Mouse (Mus musculus): ENCODE data around the gene Btbd9.
"Not testable (repeated sequence)": the region's sequence is repeated elsewhere in the genome, so short reads cannot be mapped to it uniquely, and the experiment has no call there.

The Btbd9 gene

DNA sequence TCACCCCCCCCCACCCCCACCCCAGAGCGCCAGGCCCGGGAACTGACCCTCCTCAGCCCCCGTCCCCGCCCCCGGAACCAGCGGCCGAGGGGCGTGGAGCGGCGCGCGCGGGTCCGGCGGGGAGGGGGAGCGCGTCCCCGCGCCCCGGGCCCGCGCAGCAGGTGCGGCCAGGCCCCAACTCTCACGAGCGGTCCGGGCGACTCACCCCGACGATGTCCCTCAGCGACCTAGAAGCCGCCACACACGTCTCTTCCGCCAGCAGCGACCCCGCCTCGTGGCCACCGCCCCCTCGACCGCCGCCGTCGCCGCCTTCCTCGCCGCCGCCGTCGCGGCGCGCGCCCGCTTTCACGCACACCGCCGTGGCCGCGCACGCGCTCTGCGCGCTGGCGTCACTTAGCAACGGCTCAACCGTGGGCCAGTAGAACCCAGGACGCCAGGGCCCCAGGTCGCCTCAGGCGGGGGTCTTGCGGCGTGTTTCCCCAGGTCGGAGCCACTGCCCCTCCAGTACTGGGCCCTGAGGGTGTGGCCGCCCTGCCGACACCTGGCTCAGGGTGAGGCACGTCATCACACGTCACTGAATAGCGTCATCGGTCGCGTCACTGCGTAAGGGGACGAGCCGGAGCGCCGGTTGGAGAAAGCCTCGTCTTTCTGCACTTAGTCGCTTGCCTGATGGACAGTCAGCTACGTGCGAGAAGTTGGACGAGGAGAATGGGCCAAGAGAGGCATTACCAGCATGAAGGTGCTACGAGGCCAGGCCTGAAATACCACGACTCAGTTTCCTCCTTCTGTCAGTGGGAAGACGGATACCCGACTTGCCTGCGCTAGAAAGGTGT is at the start of gene Btbd9:
Gene Btbd9, minus strand, starts transcription at position 548 of the 833 bp plus-strand sequence.
- peak; percentile 97 for DNase-seq (ENCODE audit: low read depth)

DNA sequence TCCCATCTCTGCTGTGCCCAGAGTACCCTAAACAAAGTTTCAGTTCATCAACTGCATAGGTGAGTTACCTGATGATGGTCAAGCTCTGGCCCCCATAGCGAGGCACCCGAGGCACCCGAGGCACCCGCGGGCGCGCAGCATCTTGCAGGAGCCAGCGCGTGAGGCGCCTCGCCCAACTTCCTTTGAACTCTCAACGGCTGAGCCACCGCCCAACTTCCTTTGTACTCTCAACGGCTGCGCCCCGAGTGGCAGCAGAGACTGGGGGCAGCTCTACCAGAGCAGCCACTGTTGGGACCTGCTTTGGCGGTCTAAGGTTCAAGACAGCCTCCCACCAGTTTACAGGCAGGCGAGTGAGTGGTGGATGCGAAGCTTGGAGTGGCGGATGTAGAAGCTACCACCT is 47.8 kb upstream of the Btbd9 start, which contains the start of gene Dnah8:
Gene Dnah8, plus strand, starts transcription at position 223 of the 400 bp plus-strand sequence.
- DNase-seq (ENCODE audit: low read depth): not testable (repeated sequence)

GRCm38 (mm10) chr17:30623200-30623599 is 46.9 kb upstream of the Btbd9 start:
- peak; percentile 43 for DNase-seq (ENCODE audit: low read depth)

GRCm38 (mm10) chr17:30621450-30621849 is 45.2 kb upstream of the Btbd9 start:
- DNase-seq (ENCODE audit: low read depth): peak; percentile 31

- no peak for DNase-seq (ENCODE audit: low read depth)
Observed at GRCm38 (mm10) chr17:30620548-30620947, 44.3 kb upstream of the Btbd9 start.

- DNase-seq (ENCODE audit: low read depth): no peak
Observed at GRCm38 (mm10) chr17:30619153-30619552, 42.9 kb upstream of the Btbd9 start.

DNA sequence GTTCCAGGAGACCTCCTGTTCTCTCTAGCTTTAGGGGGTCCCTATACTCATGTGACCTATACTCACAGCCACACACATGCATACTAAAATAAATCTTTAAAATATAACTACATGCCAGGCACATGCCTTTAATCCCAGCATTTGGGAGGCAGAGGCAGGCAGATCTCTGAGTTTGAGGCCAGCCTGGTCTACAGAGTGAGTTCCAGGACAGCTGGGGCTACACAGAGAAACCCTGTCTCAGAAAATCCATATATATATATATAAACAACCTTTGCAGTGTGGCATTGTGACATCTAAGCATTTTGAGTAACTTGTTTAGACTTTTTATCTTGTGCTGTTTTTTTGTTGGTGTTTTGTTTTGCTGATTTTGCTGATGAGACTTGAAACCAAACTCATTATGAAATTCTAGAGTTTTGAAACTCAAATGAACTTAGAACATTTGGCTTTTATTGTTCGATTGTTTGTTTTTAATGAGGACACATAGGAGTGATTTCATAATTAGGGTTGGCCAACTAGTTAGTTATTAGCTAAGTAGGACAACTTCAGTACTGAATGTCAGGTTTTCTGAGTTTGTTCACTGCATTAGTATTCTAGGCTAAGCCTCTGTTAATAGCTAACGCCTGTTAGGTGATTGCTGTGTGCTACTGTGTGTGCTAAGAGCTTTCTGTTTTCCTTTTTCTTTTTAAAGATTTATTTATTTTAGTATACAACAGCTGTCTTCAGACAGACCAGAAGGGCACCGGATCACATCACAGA is 42.0 kb upstream of the Btbd9 start:
- DNase-seq (ENCODE audit: low read depth): no peak

GRCm38 (mm10) chr17:30616203-30616602 is 39.9 kb upstream of the Btbd9 start:
- DNase-seq (ENCODE audit: low read depth): no peak

GRCm38 (mm10) chr17:30613350-30613749 is 37.1 kb upstream of the Btbd9 start:
- DNase-seq (ENCODE audit: low read depth): no peak

DNA sequence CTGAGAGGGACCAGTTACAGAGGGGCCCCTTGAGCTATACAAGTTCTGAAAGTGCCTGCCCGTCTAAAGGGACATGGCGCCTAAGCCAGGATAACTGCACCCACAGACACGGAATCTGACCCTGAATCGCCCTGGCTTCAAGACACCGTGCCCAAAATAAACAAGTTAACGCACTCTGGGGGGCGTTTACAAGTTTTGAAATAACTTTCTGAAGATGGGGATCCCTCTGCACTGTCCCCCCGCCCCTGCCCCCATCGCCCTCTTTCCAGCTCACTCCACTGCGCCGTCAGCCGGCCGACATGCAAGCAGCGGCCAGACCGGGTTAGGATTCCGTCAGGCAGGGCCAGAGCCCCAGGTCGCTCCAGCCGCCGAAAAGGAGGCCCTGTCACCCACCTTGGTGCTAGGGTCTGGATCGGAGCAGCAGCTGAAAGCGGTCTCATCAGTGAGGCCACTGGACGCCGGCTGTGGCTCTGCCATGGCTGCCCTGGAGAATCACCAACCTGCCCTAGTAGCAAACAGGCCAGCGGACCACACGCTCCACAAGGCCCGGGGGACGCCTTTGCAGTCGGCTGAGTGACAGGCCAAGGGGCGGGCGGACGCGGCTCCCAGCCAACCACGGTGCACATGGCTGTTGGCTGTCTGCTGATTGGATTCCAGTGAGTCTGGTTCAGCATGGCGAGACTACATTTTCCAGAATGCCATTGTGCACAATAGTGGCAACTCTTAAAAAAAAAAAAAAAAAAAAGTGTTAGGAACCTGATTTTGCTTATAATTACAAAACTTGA is 36.0 kb upstream of the Btbd9 start:
- DNase-seq (ENCODE audit: low read depth): peak; percentile 91

GRCm38 (mm10) chr17:30611221-30612074 is 35.2 kb upstream of the Btbd9 start:
- no peak for DNase-seq (ENCODE audit: low read depth)

DNA sequence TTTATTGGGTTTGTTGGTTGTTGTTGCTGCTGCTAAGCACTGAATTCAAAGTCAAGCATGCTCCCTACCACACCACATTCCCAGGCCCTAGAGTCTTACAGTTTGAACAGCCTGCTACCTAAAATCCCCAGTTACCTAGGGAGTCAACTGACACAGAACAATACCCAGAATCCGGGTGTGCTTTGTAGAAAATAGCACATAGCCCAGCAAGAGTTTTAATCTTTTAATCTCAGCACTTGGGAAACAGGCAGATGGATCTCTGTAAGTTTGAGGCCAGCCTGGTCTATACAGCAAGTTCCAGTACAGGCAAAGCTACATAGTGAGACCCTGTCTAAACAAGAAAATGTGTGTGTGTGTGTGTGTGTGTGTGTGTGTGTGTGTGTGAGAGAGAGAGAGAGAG is 34.5 kb upstream of the Btbd9 start:
- DNase-seq (ENCODE audit: low read depth): no peak

GRCm38 (mm10) chr17:30609980-30610307 is 33.7 kb upstream of the Btbd9 start:
- DNase-seq (ENCODE audit: low read depth): no peak

DNA sequence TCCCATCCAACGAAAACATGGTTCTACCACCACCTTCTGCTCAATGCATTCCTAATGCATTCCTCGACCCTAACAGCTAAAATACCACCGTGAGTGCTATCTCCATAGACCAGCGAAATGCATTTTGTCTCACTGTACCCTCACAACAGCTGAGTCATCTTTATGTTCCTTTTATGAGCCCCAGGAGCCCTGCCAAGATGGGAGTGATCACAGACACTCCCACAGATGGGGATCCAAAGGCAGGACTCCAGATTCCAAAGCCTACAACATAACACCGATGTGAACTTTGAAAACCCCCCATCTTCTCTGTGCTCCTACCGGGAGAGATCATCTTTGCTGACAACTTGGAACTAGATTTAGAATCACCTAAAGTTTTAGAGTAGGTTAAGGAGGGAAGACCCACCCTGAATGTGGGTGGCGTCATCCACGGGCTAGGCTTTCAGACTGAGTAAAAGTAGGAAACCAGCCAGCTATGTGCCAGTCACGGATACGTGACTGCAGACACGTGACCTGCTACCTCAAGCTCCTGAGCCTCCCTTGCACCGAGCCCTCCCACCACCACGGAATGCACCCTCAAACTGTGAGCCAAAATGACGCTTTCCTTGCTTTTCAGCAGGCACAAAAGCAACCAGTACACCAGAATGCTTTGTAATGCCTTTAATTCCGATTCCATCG is 33.2 kb upstream of the Btbd9 start:
- DNase-seq (ENCODE audit: low read depth): no peak

- DNase-seq (ENCODE audit: low read depth): no peak
Observed at GRCm38 (mm10) chr17:30607909-30608495, 31.7 kb upstream of the Btbd9 start.

DNA sequence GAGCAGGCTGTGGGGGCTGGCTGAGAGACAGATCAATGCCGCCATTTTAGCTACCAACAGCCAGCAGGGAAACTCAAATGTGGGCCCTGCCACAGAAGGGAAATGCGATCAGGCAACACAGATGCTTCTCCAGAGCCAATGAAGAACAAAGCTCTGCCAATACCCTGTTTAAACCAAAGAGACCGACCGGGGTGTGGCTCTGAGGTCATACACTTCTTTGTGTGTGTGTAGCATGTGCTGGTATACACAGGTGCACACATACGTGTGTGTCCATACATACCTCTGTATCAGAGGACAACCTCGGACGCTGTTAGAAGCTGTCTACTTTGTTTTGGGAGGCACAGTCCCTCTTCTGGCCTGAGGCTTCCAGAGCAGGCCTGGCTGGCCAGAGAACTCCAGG is 31.0 kb upstream of the Btbd9 start:
- no peak for DNase-seq (ENCODE audit: low read depth)

DNA sequence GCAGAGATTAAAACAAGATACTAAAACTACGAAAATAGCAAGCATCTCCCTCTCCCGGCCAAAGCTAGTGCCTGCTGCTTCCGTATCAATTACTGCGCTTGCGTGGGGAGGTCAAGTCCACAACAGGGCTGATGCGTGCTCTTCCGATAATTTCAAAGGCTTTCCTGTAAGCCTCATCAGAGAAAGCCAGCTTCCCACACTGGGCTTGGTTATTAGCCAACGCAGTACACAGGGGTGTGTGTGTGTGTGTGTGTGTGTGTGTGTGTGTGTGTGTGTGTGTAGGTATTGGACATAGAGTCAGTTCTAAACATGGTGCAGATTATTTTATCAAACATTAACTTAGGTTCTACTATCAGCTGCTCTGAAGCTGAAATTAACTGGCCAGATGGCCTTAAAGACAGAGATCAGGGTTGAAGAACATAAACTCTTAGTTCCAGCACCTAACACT is 30.4 kb upstream of the Btbd9 start:
- no peak for DNase-seq (ENCODE audit: low read depth)

- DNase-seq (ENCODE audit: low read depth): no peak
Observed at GRCm38 (mm10) chr17:30606206-30606605, 29.9 kb upstream of the Btbd9 start.

DNA sequence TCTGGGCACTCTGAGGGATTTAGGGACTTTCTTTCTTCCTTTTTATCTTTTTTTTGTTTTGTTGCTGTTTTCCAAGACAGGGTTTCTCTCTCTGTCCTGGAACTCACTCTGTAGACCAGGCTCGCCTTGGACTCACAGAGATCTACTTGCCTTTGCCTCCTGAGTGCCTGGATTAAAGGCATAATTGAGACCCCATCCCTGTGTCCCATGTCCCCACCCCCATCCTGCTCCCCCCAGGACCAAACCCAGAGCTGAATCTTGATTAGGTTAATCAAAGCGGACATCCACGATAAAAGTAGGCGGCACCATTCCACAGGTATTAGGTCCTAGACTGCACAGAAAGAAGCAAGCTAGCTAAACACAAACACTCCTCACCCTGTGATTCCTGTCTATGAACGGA is 28.7 kb upstream of the Btbd9 start:
- DNase-seq (ENCODE audit: low read depth): no peak

DNA sequence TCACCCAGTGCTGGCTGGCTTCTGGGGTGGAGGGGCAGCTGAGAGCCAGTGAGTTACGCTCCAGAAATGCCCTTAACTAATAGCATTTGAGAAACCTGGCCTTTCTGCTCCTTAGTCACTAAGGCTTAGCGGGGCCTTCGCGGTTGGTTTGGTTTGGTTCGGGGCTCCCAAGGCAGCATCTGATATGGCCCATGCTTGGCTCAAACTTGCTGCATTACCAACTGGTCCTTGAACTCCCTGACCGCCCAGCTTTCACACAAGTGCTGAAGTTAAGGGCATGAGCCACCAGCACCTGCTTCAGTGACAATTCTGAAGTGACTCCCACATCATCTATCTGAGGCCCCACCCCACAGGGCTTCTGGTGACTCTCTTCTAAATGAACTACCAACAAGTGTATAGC is 28.0 kb upstream of the Btbd9 start:
- no peak for DNase-seq (ENCODE audit: low read depth)

DNA sequence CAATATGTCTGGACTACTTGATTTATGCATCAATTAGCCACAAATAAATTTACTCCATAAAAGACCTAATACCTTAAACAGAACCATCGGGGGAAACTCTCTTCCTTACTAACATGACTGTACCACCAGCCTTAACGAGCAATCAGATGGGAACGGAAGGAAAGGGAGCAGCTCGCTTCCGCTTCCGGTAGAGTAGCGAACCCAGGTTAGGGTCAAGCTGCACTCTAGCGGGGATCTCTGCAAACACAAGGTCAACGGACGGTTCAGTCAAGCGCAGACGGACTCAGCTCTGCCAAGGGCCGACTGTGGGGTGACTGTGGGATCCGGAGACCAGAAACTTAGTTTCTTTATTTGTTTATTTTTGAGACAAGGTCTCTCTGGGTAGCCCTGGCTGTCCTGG is 25.9 kb upstream of the Btbd9 start:
- DNase-seq (ENCODE audit: low read depth): no peak

All from induced T-regulatory cell, adult 2 months (primary cell).